ENCODE assay signal across 9 mouse cellular contexts in genomic region chr16:39052971-39053370, GRCm38 (mm10).
DNase-seq lines count a peak whose midpoint lies in the region; ATAC-seq lines count a peak whose summit lies in the region.
"Had no signal": no experiment of that assay in that cellular context is flagged by ENCODE, and none has a peak within 500 bp of the region (broad histone marks: within the 10 kb centered on the region; RNA-seq: fewer than 3 reads in every experiment).

No protein-coding gene starts in this region.

- no peak for ATAC-seq in liver, embryonic 12.5 days
- 0 out of 2 replicates have a peak, but pooled peaks have one; percentile 30 for ATAC-seq in embryonic facial prominence, embryonic 11.5 days (replicated peaks; ENCODE audit: insufficient number of reproducible peaks, low FRiP score, low TSS enrichment, low read depth)

- H3K9ac ChIP-seq in liver, embryonic 12.5 days: no peak overlapping the region
- no peak overlapping the region for H3K9ac ChIP-seq in embryonic facial prominence, embryonic 11.5 days (replicated peaks; ENCODE audit: low read length)

- intact Hi-C loops in left cerebral cortex, postnatal 36 days (cut with DNase I): loop anchor here (1.0 to 10.0 kb wide), 4 partner anchors 195 to 518 kb away; no protein-coding TSS in a partner anchor

- 0% methylated on average over 2 of the region's 2 CpGs for WGBS in liver, embryonic 12.5 days (ENCODE audit: insufficient replicate concordance)
- 1% methylated on average over 2 of the region's 2 CpGs for WGBS in embryonic facial prominence, embryonic 11.5 days

- 0 out of 2 replicates have a peak, but pooled peaks cover 4% of the 10 kb centered on the region for H3K27me3 ChIP-seq in liver, embryonic 12.5 days (replicated peaks)
- H3K27me3 ChIP-seq in embryonic facial prominence, embryonic 11.5 days (ENCODE audit: control insufficient read depth, insufficient read depth, low read length): no peaks in the 10 kb centered on the region

- H3K9me3 ChIP-seq in liver, embryonic 12.5 days (replicated peaks): no peaks in the 10 kb centered on the region
- no peaks in the 10 kb centered on the region for H3K9me3 ChIP-seq in embryonic facial prominence, embryonic 11.5 days (replicated peaks; ENCODE audit: control insufficient read depth, low read length)

- H3K4me1 ChIP-seq in liver, embryonic 12.5 days: no peaks in the 10 kb centered on the region
- H3K4me1 ChIP-seq in embryonic facial prominence, embryonic 11.5 days (ENCODE audit: control insufficient read depth, insufficient read depth, low read length): no peaks in the 10 kb centered on the region

- no peaks in the 10 kb centered on the region for H3K36me3 ChIP-seq in liver, embryonic 12.5 days
- no peaks in the 10 kb centered on the region for H3K36me3 ChIP-seq in embryonic facial prominence, embryonic 11.5 days (replicated peaks; ENCODE audit: control insufficient read depth, insufficient read depth, low read depth, low read length)

- H3K4me3 ChIP-seq in liver, embryonic 12.5 days: no peak overlapping the region
- H3K4me3 ChIP-seq in embryonic facial prominence, embryonic 11.5 days (ENCODE audit: low read depth, low read length): no peak overlapping the region
- H3K4me3 ChIP-seq: erythroblast, embryonic 14.5 days had no signal

- DNase-seq in liver: peak; percentile 63
- DNase-seq in adrenal gland, postnatal 36 days: peak; percentile 72 to 80
- peak; percentile 86 for DNase-seq in embryonic facial prominence, embryonic 11.5 days (ENCODE audit: low spot score)
- DNase-seq in hindlimb bud, embryonic 11.5 days (ENCODE audit: extremely low spot score, low read depth, low spot score): peak; percentile 42
- DNase-seq in left cerebral cortex, postnatal 36 days (ENCODE audit: low spot score in 2 of 2): peak; percentile 72 to 77
- DNase-seq in ovary, postnatal 14 days (ENCODE audit: low spot score): peak; percentile 71
- DNase-seq in natural killer cell, adult 2 months (ENCODE audit: low spot score in 2 of 2): no peak

- no peak overlapping the region for H3K4me2 ChIP-seq in liver, embryonic 12.5 days
- H3K4me2 ChIP-seq in embryonic facial prominence, embryonic 11.5 days (ENCODE audit: low read depth, low read length): no peak overlapping the region

- H3K27ac ChIP-seq in liver, embryonic 12.5 days: no peak overlapping the region
- H3K27ac ChIP-seq in embryonic facial prominence, embryonic 11.5 days (replicated peaks; ENCODE audit: low read depth, low read length): no peak overlapping the region

Comparison
In these comparisons a context has a peak if more than half of its experiments do, and no peak if none do; other contexts are left out.
1. DNase-seq: peak in liver (single experiment), adrenal gland, postnatal 36 days (2 of 2), embryonic facial prominence, embryonic 11.5 days (single experiment), hindlimb bud, embryonic 11.5 days (single experiment), left cerebral cortex, postnatal 36 days (2 of 2) and ovary, postnatal 14 days (single experiment); none in natural killer cell, adult 2 months (0 of 2).